8 mouse cellular contexts compared by ENCODE assay signal in the genomic region with DNA sequence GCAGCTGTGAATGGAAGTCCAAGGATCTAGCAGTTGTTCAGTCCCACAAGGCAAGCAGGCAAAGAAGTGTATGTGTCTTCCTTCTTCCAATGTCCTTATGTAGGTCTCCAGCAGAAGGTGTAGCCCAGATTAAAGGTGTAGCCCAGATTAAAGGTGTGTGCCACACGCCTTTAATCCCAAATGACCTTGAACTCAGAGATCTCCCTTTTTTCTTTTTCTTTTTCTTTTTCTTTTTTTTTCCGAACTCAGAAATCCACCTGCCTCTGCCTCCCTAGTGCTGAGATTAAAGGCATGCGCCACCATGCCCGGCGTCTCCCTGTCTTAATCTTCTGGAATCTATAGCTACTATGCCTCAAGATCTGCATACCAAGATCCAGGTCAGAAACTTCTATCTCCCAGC. TPM values are rescaled to one million over a fixed set of nuclear protein-coding genes. Genes with fewer than 3 reads are reported as not detected.
DNase-seq lines count a peak whose midpoint lies in the region; ATAC-seq and TF ChIP-seq lines count a peak whose summit lies in the region.
"Not testable (repeated sequence)": the region's sequence is repeated elsewhere in the genome, so short reads cannot be mapped to it uniquely, and the experiment has no call there.

A gene (minus strand): TSS at position 101 of the 400 bp plus-strand sequence.

- H3K27ac ChIP-seq in MEL (ENCODE audit: control insufficient read depth, low read depth, low read length); embryonic facial prominence, embryonic 12.5 days; kidney, embryonic 16.5 days (ENCODE audit: low read length); limb, embryonic 12.5 days; stomach, embryonic 15.5 days: not testable (repeated sequence)

- not testable (repeated sequence) for TF ChIP-seq CTCF in MEL (IDR thresholded peaks at IDR 0.05 in 2 of 3, conservative IDR thresholded peaks at IDR 0.05 in 1 of 3; ENCODE audit: control insufficient read depth in 1 of 3, insufficient read depth in 1 of 3, low read depth in 2 of 3, low read length in 3 of 3, poor library complexity in 1 of 3, severe bottlenecking in 1 of 3)

- not testable (repeated sequence) for H3K27me3 ChIP-seq in MEL (ENCODE audit: control insufficient read depth in 1 of 2, insufficient read depth in 2 of 2, low read length in 2 of 2); embryonic facial prominence, embryonic 12.5 days; kidney, embryonic 16.5 days (ENCODE audit: insufficient read depth, low read length); limb, embryonic 12.5 days; stomach, embryonic 15.5 days (replicated peaks)

- DNase-seq in MEL (ENCODE audit: low read depth, low spot score); gastrocnemius, postnatal 10 days; heart, postnatal 25 days (ENCODE audit: low spot score): not testable (repeated sequence)

- H3K79me2 ChIP-seq in MEL (ENCODE audit: control insufficient read depth, insufficient read depth, low read length, poor library complexity): not testable (repeated sequence)

- TF ChIP-seq EP300 in MEL (IDR thresholded peaks at IDR 0.05; ENCODE audit: low read depth in 1 of 2, low read length in 2 of 2): not testable (repeated sequence)

- 90% methylated on average over 5 of the region's 5 CpGs for WGBS in embryonic facial prominence, embryonic 12.5 days
- 95% methylated on average over 5 of the region's 5 CpGs for whole genome bisulfite sequencing in kidney, embryonic 16.5 days
- 89% methylated on average over 5 of the region's 5 CpGs for WGBS in limb, embryonic 12.5 days
- 88% methylated on average over 5 of the region's 5 CpGs for WGBS in stomach, embryonic 15.5 days

- H3K4me1 ChIP-seq in MEL (ENCODE audit: control insufficient read depth in 1 of 2, insufficient read depth in 2 of 2, low read length in 2 of 2); embryonic facial prominence, embryonic 12.5 days; kidney, embryonic 16.5 days (ENCODE audit: insufficient read depth, low read length); limb, embryonic 12.5 days (replicated peaks); stomach, embryonic 15.5 days: not testable (repeated sequence)

- intact Hi-C loops in heart, postnatal 25 days (cut with DNase I): not testable (repeated sequence)

- H3K4me3 ChIP-seq in MEL (ENCODE audit: control insufficient read depth in 1 of 2, insufficient read depth in 1 of 2, low read depth in 2 of 2, low read length in 2 of 2); embryonic facial prominence, embryonic 12.5 days; kidney, embryonic 16.5 days (ENCODE audit: low read length); limb, embryonic 12.5 days (replicated peaks); stomach, embryonic 15.5 days (replicated peaks): not testable (repeated sequence)

- not testable (repeated sequence) for ATAC-seq in embryonic facial prominence, embryonic 12.5 days (ENCODE audit: insufficient number of reproducible peaks, insufficient read depth, low FRiP score, low TSS enrichment); kidney, embryonic 16.5 days (ENCODE audit: low FRiP score, low TSS enrichment); limb, embryonic 12.5 days (ENCODE audit: insufficient number of reproducible peaks, insufficient read depth, low FRiP score, low TSS enrichment, low read depth); megakaryocyte-erythroid progenitor cell, adult 5-6 weeks (replicated peaks; ENCODE audit: low FRiP score, low TSS enrichment, poor library complexity, severe bottlenecking); stomach, embryonic 15.5 days (ENCODE audit: insufficient read depth, low FRiP score, low read depth)

- not testable (repeated sequence) for H3K9ac ChIP-seq in MEL (ENCODE audit: control insufficient read depth, low read depth, low read length, poor library complexity, severe bottlenecking); embryonic facial prominence, embryonic 12.5 days; kidney, embryonic 16.5 days (replicated peaks; ENCODE audit: low read length); limb, embryonic 12.5 days (replicated peaks); stomach, embryonic 15.5 days

- not testable (repeated sequence) for TF ChIP-seq POLR2A in MEL (IDR thresholded peaks at IDR 0.05; ENCODE audit: control insufficient read depth in 1 of 2, insufficient read depth in 1 of 2, low read depth in 1 of 2, low read length in 2 of 2, poor library complexity in 1 of 2)

- not testable (repeated sequence) for TF ChIP-seq RAD21 in MEL (IDR thresholded peaks at IDR 0.05; ENCODE audit: low read depth, low read length)

- H3K9me3 ChIP-seq in MEL (replicated peaks; ENCODE audit: insufficient read depth, low read length); embryonic facial prominence, embryonic 12.5 days; kidney, embryonic 16.5 days (ENCODE audit: low read length); limb, embryonic 12.5 days; stomach, embryonic 15.5 days: not testable (repeated sequence)

- not testable (repeated sequence) for H3K36me3 ChIP-seq in MEL (ENCODE audit: control insufficient read depth in 1 of 2, insufficient read depth in 2 of 2, low read length in 2 of 2); embryonic facial prominence, embryonic 12.5 days; kidney, embryonic 16.5 days (ENCODE audit: insufficient read depth, low read length); limb, embryonic 12.5 days; stomach, embryonic 15.5 days

- not testable (repeated sequence) for H3K4me2 ChIP-seq in embryonic facial prominence, embryonic 12.5 days (replicated peaks); kidney, embryonic 16.5 days (replicated peaks; ENCODE audit: low read depth, low read length); limb, embryonic 12.5 days; stomach, embryonic 15.5 days

RNA-seq across cellular contexts. Expression of the gene that starts here (rescaled TPM):
- 110 and 118 TPM in 2 replicates for total RNA-seq in MEL (2012; rRNA removed)
- polyA plus RNA-seq in MEL (2012; ENCODE audit: insufficient read depth in 1 of 2, insufficient read length in 2 of 2, low read depth in 1 of 2, low replicate concordance in 2 of 2, missing spikeins in 1 of 2): 100 to 1,000 TPM in 1 of 2 experiments, not detected in 1; 430 TPM
- 82.6 and 143 TPM in 2 replicates for polyA plus RNA-seq in embryonic facial prominence, embryonic 12.5 days (2016; fragmentation: Nextera tagmentation; extraction: Ambion mirVana)
- 100 to 1,000 TPM; 165 to 169 TPM for total RNA-seq in gastrocnemius, postnatal 10 days (2021)
- total RNA-seq in heart, postnatal 25 days (2021): 100 to 1,000 TPM; 159 to 181 TPM
- polyA plus RNA-seq in kidney, embryonic 16.5 days (2015; fragmentation: Nextera tagmentation; extraction: Ambion mirVana): 28.4 and 29.9 TPM in 2 replicates
- polyA plus RNA-seq in limb, embryonic 12.5 days (2016; fragmentation: Nextera tagmentation; extraction: Ambion mirVana): 68.4 and 218 TPM in 2 replicates
- total RNA-seq in megakaryocyte-erythroid progenitor cell, adult 5-6 weeks (2014; fragmentation: Nextera tagmentation): 300 and 366 TPM in 2 replicates
- 205 and 275 TPM in 2 replicates for total RNA-seq in megakaryocyte-erythroid progenitor cell, adult 5-6 weeks (2017)
- 130 and 165 TPM in 2 replicates for polyA plus RNA-seq in stomach, embryonic 15.5 days (2015; fragmentation: Nextera tagmentation; extraction: Ambion mirVana)
